8 mouse cellular contexts compared by ENCODE assay signal in genomic region chr4:149425801-149426292, GRCm38 (mm10). TPM values are rescaled to one million over a fixed set of nuclear protein-coding genes. Genes with fewer than 3 reads are reported as not detected.
DNase-seq lines count a peak whose midpoint lies in the region; ATAC-seq lines count a peak whose summit lies in the region.

No protein-coding gene starts in this region.

- peak; percentile 14 for DNase-seq in gastrocnemius, postnatal 14 days
- no peak for DNase-seq in gastrocnemius, postnatal 10 days
- DNase-seq in 416B (ENCODE audit: low read depth), result peak; percentile 59
- DNase-seq in brain, adult 2 months (ENCODE audit: low read depth, low spot score), result peak; percentile 71
- DNase-seq in kidney, postnatal 10 days, result peak; percentile 64
- no peak for DNase-seq in retina, postnatal 1 day

- H3K36me3 ChIP-seq in forebrain, embryonic 15.5 days, result no peaks in the 10 kb centered on the region
- H3K36me3 ChIP-seq in megakaryocyte, embryonic 14.5 days (replicated peaks; ENCODE audit: low read length), result peaks cover 21% of the 10 kb centered on the region

- intact Hi-C loops in gastrocnemius, postnatal 14 days (cut with DNase I; ENCODE audit: low total_unique reads), result no loop called here

- H3K4me2 ChIP-seq in forebrain, embryonic 15.5 days (replicated peaks), result peak overlapping the region; percentile 81

- H3K9ac ChIP-seq in forebrain, embryonic 15.5 days (replicated peaks), result peak overlapping the region; percentile 95

- under 1% methylated on average over 35 of the region's 35 CpGs for WGBS in forebrain, embryonic 15.5 days

- peaks cover 37% of the 10 kb centered on the region for H3K4me1 ChIP-seq in forebrain, embryonic 15.5 days
- peaks cover 52% of the 10 kb centered on the region for H3K4me1 ChIP-seq in megakaryocyte, embryonic 14.5 days

- no peaks in the 10 kb centered on the region for H3K9me3 ChIP-seq in forebrain, embryonic 15.5 days
- no peaks in the 10 kb centered on the region for H3K9me3 ChIP-seq in megakaryocyte, embryonic 14.5 days

- H3K27me3 ChIP-seq in forebrain, embryonic 15.5 days, result no peaks in the 10 kb centered on the region
- H3K27me3 ChIP-seq in megakaryocyte, embryonic 14.5 days (replicated peaks), result no peaks in the 10 kb centered on the region

- ATAC-seq in forebrain, embryonic 15.5 days (replicated peaks), result peak; percentile 83

- peak overlapping the region; percentile 100 for H3K27ac ChIP-seq in forebrain, embryonic 15.5 days (replicated peaks)

- peak overlapping the region; percentile 99 for H3K4me3 ChIP-seq in forebrain, embryonic 15.5 days
- H3K4me3 ChIP-seq in megakaryocyte, embryonic 14.5 days (replicated peaks), result peak overlapping the region; percentile 97

RNA-seq across cellular contexts. Expression of gene Ube4b, which starts 0.7 kb away (rescaled TPM):
- 10 to 100 TPM; 34.4 to 36.8 TPM for total RNA-seq in gastrocnemius, postnatal 14 days (2021)
- total RNA-seq in gastrocnemius, postnatal 10 days (2021), result 10 to 100 TPM; 45.4 to 49.7 TPM
- polyA plus RNA-seq in forebrain, embryonic 15.5 days (2015; fragmentation: Nextera tagmentation; extraction: Ambion mirVana), result 58.0 and 58.4 TPM in 2 replicates
- 134 and 196 TPM in 2 replicates for polyA plus RNA-seq in megakaryocyte, embryonic 14.5 days (2012; ENCODE audit: insufficient read depth, low replicate concordance)

RNA-seq across cellular contexts. Expression of gene Rbp7, which starts 28.9 kb away (rescaled TPM):
- 10 to 100 TPM in 1 of 2 experiments, 1 to 10 TPM in 1; 8.9 to 20.7 TPM for total RNA-seq in gastrocnemius, postnatal 14 days (2021)
- total RNA-seq in gastrocnemius, postnatal 10 days (2021), result 10 to 100 TPM in 1 of 2 experiments, 1 to 10 TPM in 1; 8.3 to 10.0 TPM
- polyA plus RNA-seq in forebrain, embryonic 15.5 days (2015; fragmentation: Nextera tagmentation; extraction: Ambion mirVana), result not detected in 2 replicates
- not detected in 2 replicates for polyA plus RNA-seq in megakaryocyte, embryonic 14.5 days (2012; ENCODE audit: insufficient read depth, low replicate concordance)

RNA-seq across cellular contexts. Expression of gene Tmem274, which starts 51.3 kb away (rescaled TPM):
- not detected for total RNA-seq in gastrocnemius, postnatal 14 days (2021)
- total RNA-seq in gastrocnemius, postnatal 10 days (2021), result not detected
- 0.39 TPM in 1 of 2 replicates, not detected in the other for polyA plus RNA-seq in forebrain, embryonic 15.5 days (2015; fragmentation: Nextera tagmentation; extraction: Ambion mirVana)
- not detected in 2 replicates for polyA plus RNA-seq in megakaryocyte, embryonic 14.5 days (2012; ENCODE audit: insufficient read depth, low replicate concordance)

RNA-seq across cellular contexts. Expression of gene Nmnat1, which starts 59.2 kb away (rescaled TPM):
- total RNA-seq in gastrocnemius, postnatal 14 days (2021), result 10 to 100 TPM; 17.6 to 20.2 TPM
- 10 to 100 TPM; 16.0 to 16.1 TPM for total RNA-seq in gastrocnemius, postnatal 10 days (2021)
- 10.5 and 12.8 TPM in 2 replicates for polyA plus RNA-seq in forebrain, embryonic 15.5 days (2015; fragmentation: Nextera tagmentation; extraction: Ambion mirVana)
- polyA plus RNA-seq in megakaryocyte, embryonic 14.5 days (2012; ENCODE audit: insufficient read depth, low replicate concordance), result 2.9 TPM in 1 of 2 replicates, not detected in the other

RNA-seq across cellular contexts. Expression of gene Lzic, which starts 59.2 kb away (rescaled TPM):
- 10 to 100 TPM; 12.0 to 17.9 TPM for total RNA-seq in gastrocnemius, postnatal 14 days (2021)
- total RNA-seq in gastrocnemius, postnatal 10 days (2021), result 10 to 100 TPM; 17.0 to 21.5 TPM
- polyA plus RNA-seq in forebrain, embryonic 15.5 days (2015; fragmentation: Nextera tagmentation; extraction: Ambion mirVana), result 47.9 and 51.0 TPM in 2 replicates
- polyA plus RNA-seq in megakaryocyte, embryonic 14.5 days (2012; ENCODE audit: insufficient read depth, low replicate concordance), result 8.1 TPM in 1 of 2 replicates, not detected in the other

Comparison
In these comparisons a context has a peak if more than half of its experiments do, and no peak if none do; other contexts are left out.
1. DNase-seq: peak in gastrocnemius, postnatal 14 days (single experiment), 416B (single experiment), brain, adult 2 months (single experiment) and kidney, postnatal 10 days (single experiment); none in gastrocnemius, postnatal 10 days (single experiment) and retina, postnatal 1 day (single experiment).